Mouse (Mus musculus) CH12.LX (cell line): ENCODE data around the gene Prph. TPM values are rescaled to one million over a fixed set of nuclear protein-coding genes. Genes with fewer than 3 reads are reported as not detected.

ENCODE experiments used
- DNase-seq: peaks from one replicate; pipeline ENCODE4 v3.0.0-alpha.2; 2013; ENCODE audit errors: extremely low read depth
- H3K27ac ChIP-seq: 2 replicates; pipeline ENCODE4 v1.5.1; 2012; ENCODE audit warnings: low read depth, mild to moderate bottlenecking, control low read depth, moderate library complexity; ENCODE audit not compliant: insufficient read depth
- H3K27me3 ChIP-seq: replicated peaks from 2 replicates; pipeline ENCODE3; 2012; ENCODE audit warnings: inconsistent platforms
- H3K36me3 ChIP-seq, 2 experiments: replicated peaks in 1 of 2; 2 replicates each; pipeline versions ENCODE3 to v1.6.1; 2012; ENCODE audit warnings: inconsistent platforms in 1 of 2, low read length in 1 of 2, mild to moderate bottlenecking in 1 of 2, mixed read lengths in 1 of 2, moderate library complexity in 1 of 2; ENCODE audit not compliant: control insufficient read depth in 1 of 2, insufficient read depth in 1 of 2
- H3K4me1 ChIP-seq, 2 experiments: 2 replicates each; pipeline ENCODE4 v1.6.1; 2012; ENCODE audit warnings: inconsistent platforms in 1 of 2, moderate library complexity in 1 of 2; ENCODE audit not compliant: insufficient read depth in 2 of 2, control insufficient read depth in 1 of 2
- H3K4me2 ChIP-seq: 2 replicates; pipeline ENCODE4 v1.6.1; 2012; ENCODE audit warnings: low read depth, mild to moderate bottlenecking, control low read depth; ENCODE audit not compliant: poor library complexity, insufficient read depth, severe bottlenecking
- H3K4me3 ChIP-seq, 3 experiments: fragments of 150-350 bp in 1 of 3; sonication (generic) in 1 of 3; replicated peaks in 1 of 3; 2 replicates each; pipeline versions ENCODE3 to v1.5.1; 2011 to 2012; ENCODE audit warnings: low read depth in 2 of 3, low read length in 2 of 3, mild to moderate bottlenecking in 2 of 3, moderate library complexity in 2 of 3, control low read depth in 1 of 3, improper control_type of control experiment in 1 of 3, inconsistent platforms in 1 of 3, mixed read lengths in 1 of 3; ENCODE audit not compliant: poor library complexity in 1 of 3
- H3K79me2 ChIP-seq: replicated peaks from 2 replicates; pipeline ENCODE4 v1.6.1; 2012; ENCODE audit warnings: mild to moderate bottlenecking, moderate library complexity; ENCODE audit not compliant: control insufficient read depth, poor library complexity, insufficient read depth, severe bottlenecking; ENCODE audit errors: extremely low read depth
- H3K9ac ChIP-seq: 2 replicates; pipeline ENCODE4 v1.6.1; 2012; ENCODE audit warnings: low read depth, mild to moderate bottlenecking, control low read depth, moderate library complexity; ENCODE audit not compliant: insufficient read depth
- H3K9me3 ChIP-seq: replicated peaks from 2 replicates; pipeline ENCODE3; 2012; ENCODE audit warnings: low read length, inconsistent platforms, mixed read lengths
- CHD1 ChIP-seq: IDR thresholded peaks from 2 replicates; pipeline ENCODE4 v1.6.1; 2012; ENCODE audit warnings: low read depth, low read length, improper control_type of control experiment, inconsistent platforms
- CTCF ChIP-seq, 2 experiments: IDR thresholded peaks in 1 of 2; conservative IDR thresholded peaks in 1 of 2; 2 replicates each; pipeline ENCODE4 v1.5.1; 2011 to 2012; ENCODE audit warnings: low read depth in 2 of 2, low read length in 2 of 2, improper control_type of control experiment in 1 of 2, inconsistent platforms in 1 of 2, mild to moderate bottlenecking in 1 of 2, moderate library complexity in 1 of 2
- E2F4 ChIP-seq: IDR thresholded peaks from 2 replicates; pipeline ENCODE4 v1.6.1; 2011; ENCODE audit warnings: low read depth, low read length, improper control_type of control experiment; ENCODE audit not compliant: insufficient replicate concordance
- ETS1 ChIP-seq: conservative IDR thresholded peaks from 2 replicates; pipeline ENCODE4 v1.6.1; 2012; ENCODE audit warnings: low read depth, mild to moderate bottlenecking, inconsistent platforms, low read length, improper control_type of control experiment, moderate library complexity
- JUND ChIP-seq: conservative IDR thresholded peaks from 2 replicates; pipeline ENCODE4 v1.6.1; 2011; ENCODE audit warnings: low read depth, low read length, improper control_type of control experiment
- KAT2A ChIP-seq: IDR thresholded peaks from 2 replicates; pipeline ENCODE4 v1.6.1; 2012; ENCODE audit warnings: low read length, improper control_type of control experiment, inconsistent platforms; ENCODE audit not compliant: insufficient replicate concordance
- MAFK ChIP-seq: IDR thresholded peaks from 2 replicates; pipeline ENCODE4 v1.6.1; 2011; ENCODE audit warnings: low read length, improper control_type of control experiment; ENCODE audit not compliant: insufficient replicate concordance
- MAX ChIP-seq: IDR thresholded peaks from 2 replicates; pipeline ENCODE4 v1.6.1; 2011; ENCODE audit warnings: low read length, improper control_type of control experiment
- MAZ ChIP-seq: IDR thresholded peaks from 2 replicates; pipeline ENCODE4 v1.6.1; 2012; ENCODE audit warnings: low read depth, mild to moderate bottlenecking, inconsistent platforms, low read length, improper control_type of control experiment, moderate library complexity
- MEF2A ChIP-seq: IDR thresholded peaks from 2 replicates; pipeline ENCODE4 v1.6.1; 2014; ENCODE audit warnings: low read depth, mild to moderate bottlenecking, inconsistent platforms, low read length, improper control_type of control experiment, borderline replicate concordance
- MXI1 ChIP-seq: IDR thresholded peaks from 2 replicates; pipeline ENCODE4 v1.6.1; 2011; ENCODE audit warnings: mild to moderate bottlenecking, low read depth, low read length, improper control_type of control experiment
- MYC ChIP-seq: IDR thresholded peaks from 2 replicates; pipeline ENCODE4 v1.6.1; 2011; ENCODE audit warnings: low read depth, mild to moderate bottlenecking, improper control_type of control experiment, low read length
- NELFE ChIP-seq: IDR thresholded peaks from 2 replicates; pipeline ENCODE4 v1.6.1; 2011; ENCODE audit warnings: low read depth, low read length, improper control_type of control experiment
- PAX5 ChIP-seq: IDR thresholded peaks from 2 replicates; pipeline ENCODE4 v1.6.1; 2012; ENCODE audit warnings: low read length, inconsistent platforms, mixed read lengths
- POLR2A ChIP-seq: IDR thresholded peaks from 2 replicates; pipeline ENCODE4 v1.6.1; 2011; ENCODE audit warnings: low read depth, mild to moderate bottlenecking, improper control_type of control experiment, low read length
- POLR2AphosphoS2 ChIP-seq: IDR thresholded peaks from 2 replicates; pipeline ENCODE4 v1.6.1; 2011; ENCODE audit warnings: low read depth, low read length, improper control_type of control experiment
- RAD21 ChIP-seq: IDR thresholded peaks from 2 replicates; pipeline ENCODE4 v1.6.1; 2011; ENCODE audit warnings: low read depth, mild to moderate bottlenecking, low read length, improper control_type of control experiment, moderate library complexity
- SIN3A ChIP-seq: IDR thresholded peaks from 2 replicates; pipeline ENCODE4 v1.6.1; 2012; ENCODE audit warnings: low read length, improper control_type of control experiment, inconsistent platforms
- SMC3 ChIP-seq: IDR thresholded peaks from 2 replicates; pipeline ENCODE4 v1.6.1; 2011; ENCODE audit warnings: low read depth, low read length, improper control_type of control experiment
- TBP ChIP-seq: conservative IDR thresholded peaks from 2 replicates; pipeline ENCODE4 v1.6.1; 2011; ENCODE audit warnings: low read depth, low read length, improper control_type of control experiment
- TCF12 ChIP-seq: IDR thresholded peaks from 2 replicates; pipeline ENCODE4 v1.6.1; 2014; ENCODE audit warnings: low read depth, mild to moderate bottlenecking, inconsistent platforms, low read length, improper control_type of control experiment
- USF2 ChIP-seq: conservative IDR thresholded peaks from 2 replicates; pipeline ENCODE4 v1.6.1; 2011; ENCODE audit warnings: low read depth, low read length, improper control_type of control experiment
- ZKSCAN1 ChIP-seq: IDR thresholded peaks from 2 replicates; pipeline ENCODE4 v1.6.1; 2012; ENCODE audit warnings: low read depth, inconsistent platforms, low read length, improper control_type of control experiment, borderline replicate concordance
- ZNF384 ChIP-seq: IDR thresholded peaks from 2 replicates; pipeline ENCODE4 v1.6.1; 2012; ENCODE audit warnings: low read depth, low read length, improper control_type of control experiment, inconsistent platforms
- dilution Hi-C: fragments of 300-500 bp; cut with MboI; formaldehyde crosslinking; loops from 2 replicates; pipeline ENCODE4 v1.14.3; 2020; ENCODE audit warnings: low sequenced_read_pairs; ENCODE audit not compliant: extremely low pct_unique_long_range_greater_than_20kb, extremely low pct_ligation_motif_present
- in situ Hi-C: fragments of 300-500 bp; cut with MboI; formaldehyde crosslinking; loops from 3 replicates; pipeline ENCODE4 v1.14.3; 2019; ENCODE audit warnings: low sequenced_read_pairs, low pct_ligation_motif_present, low pct_unique_long_range_greater_than_20kb, mixed read lengths
- polyA plus RNA-seq: library from polyadenylated mRNA; unstranded; fragments of >175 nt; gene quantifications from 2 replicates; pipeline ENCODE4 v1.2.1, GENCODE M21; 2012; ENCODE audit warnings: low read depth; ENCODE audit not compliant: insufficient read length
- total RNA-seq, 2 experiments: library from RNA; depleted of rRNA; stranded (reverse); fragments of 300-350 nt in 1 of 2; fragments of >200 nt in 1 of 2; gene quantifications; 2 replicates each; pipeline ENCODE4 v1.2.3; 2012 to 2014

Prph gene
- total and polyA plus RNA-seq, 3 experiments = 0.12 TPM; not detected in 2

- no peak for TF ChIP-seq E2F4
- no peak for TF ChIP-seq USF2
- TF ChIP-seq MEF2A = no peak
- TF ChIP-seq ETS1 = no peak
These were observed 44.2 kb downstream of the Prph start (continued) for GRCm38 (mm10) chr15:99099139-99099556.

DNA sequence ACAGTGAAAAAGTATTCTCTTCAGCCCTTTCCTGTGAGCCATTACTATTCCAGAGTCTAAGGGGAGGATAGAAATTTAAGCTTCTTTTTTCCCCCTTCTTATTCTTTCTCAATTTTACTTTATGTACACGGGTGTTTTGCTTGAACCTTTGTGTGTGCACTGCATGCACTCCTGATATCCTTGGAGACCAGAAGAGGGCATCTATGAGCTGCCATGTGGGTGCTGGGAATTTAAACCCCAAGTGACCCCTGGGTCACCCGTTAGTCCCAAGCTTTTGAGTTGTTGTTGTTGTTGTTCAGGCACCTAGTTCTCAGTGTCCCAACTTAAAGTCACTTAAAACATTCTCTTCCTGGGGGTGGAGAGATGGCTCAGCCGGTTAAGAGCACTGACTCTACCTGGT is 45.0 kb downstream of the Prph start:
- peak overlapping the region; percentile 60 for H3K4me2 ChIP-seq

DNA sequence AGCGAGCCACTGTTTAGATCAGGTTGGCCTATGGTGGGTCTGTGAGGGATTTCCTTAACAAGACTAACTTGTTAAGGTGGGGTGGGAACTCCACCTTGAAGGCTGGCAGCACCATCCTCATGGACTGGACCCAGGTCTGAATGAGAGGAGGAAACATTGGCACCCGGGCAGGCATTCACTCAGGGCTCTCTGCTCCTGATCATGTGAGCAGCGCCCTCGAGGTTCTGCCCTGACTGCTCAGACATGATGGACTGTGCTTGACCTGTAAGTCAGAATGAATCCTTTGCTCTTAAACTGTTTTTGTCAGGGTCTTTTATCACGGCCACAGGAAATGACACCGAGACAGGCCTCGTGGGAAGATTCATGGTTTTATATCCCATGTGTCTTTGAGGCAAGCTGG is 50.3 kb downstream of the Prph start:
- no peak overlapping the region for H3K4me3 ChIP-seq
- TF ChIP-seq POLR2AphosphoS2 (no peak), MAX (no peak), MAZ (no peak), JUND (no peak), POLR2A (no peak), SIN3A (no peak), TBP (no peak)
- H3K9me3 ChIP-seq = peaks cover 3% of the 10 kb centered on the region
- H3K27ac ChIP-seq = no peak overlapping the region
- dilution Hi-C loops = no loop called here
- H3K4me2 ChIP-seq = no peak overlapping the region
- in situ Hi-C loops = no loop called here
- H3K36me3 ChIP-seq = peaks cover 2 to 36% of the 10 kb centered on the region in 2 experiments
- H3K79me2 ChIP-seq = no peaks in the 10 kb centered on the region
- no peak for DNase-seq
- H3K9ac ChIP-seq = no peak overlapping the region
- H3K27me3 ChIP-seq = no peaks in the 10 kb centered on the region
- peaks cover 0 to 16% of the 10 kb centered on the region in 2 experiments; a peak in 2 of 4 replicates for H3K4me1 ChIP-seq

More for the DNA sequence above, 45.0 kb downstream of the Prph start:
- Histone ChIP-seq H3K9ac (no peak overlapping the region), H3K36me3 (peaks cover 0 to 18% of the 10 kb centered on the region in 2 experiments), H3K4me3 (peak overlapping the region; percentile 46 to 64 (median 55))
- TF ChIP-seq ETS1 (no peak), MAFK (no peak), KAT2A (no peak), ZKSCAN1 (no peak), MAX (peak; percentile 63), MYC (0 out of 2 replicates have a peak, but pooled peaks have one; percentile 74), NELFE (no peak), POLR2A (no peak), JUND (no peak), ZNF384 (no peak), RAD21 (peak; percentile 19), MXI1 (no peak), TCF12 (no peak), CHD1 (no peak), TBP (0 out of 2 replicates have a peak, but pooled peaks have one; percentile 15), PAX5 (no peak), USF2 (no peak), SMC3 (no peak; the same call in 1 of the 2 replicates), CTCF (conservative IDR thresholded peaks at IDR 0.05 in 1 of 2, IDR thresholded peaks at IDR 0.05 in 1 of 2; ENCODE audit: low read depth in 2 of 2, low read length in 2 of 2) (peak in 1 of 2 experiments; percentile 50; a peak in 3 of 4 replicates)
- TF ChIP-seq, all 38 proteins: peak for 5
- H3K9me3 ChIP-seq = peaks cover 3% of the 10 kb centered on the region
- dilution Hi-C loops = no loop called here
- H3K27ac ChIP-seq = no peak overlapping the region
- no peaks in the 10 kb centered on the region for H3K27me3 ChIP-seq
- peak; percentile 57 for DNase-seq
- in situ Hi-C loops = no loop called here
- H3K79me2 ChIP-seq = no peaks in the 10 kb centered on the region
- peaks cover 0 to 20% of the 10 kb centered on the region in 2 experiments; a peak in 2 of 4 replicates for H3K4me1 ChIP-seq
